In the genomic region with DNA sequence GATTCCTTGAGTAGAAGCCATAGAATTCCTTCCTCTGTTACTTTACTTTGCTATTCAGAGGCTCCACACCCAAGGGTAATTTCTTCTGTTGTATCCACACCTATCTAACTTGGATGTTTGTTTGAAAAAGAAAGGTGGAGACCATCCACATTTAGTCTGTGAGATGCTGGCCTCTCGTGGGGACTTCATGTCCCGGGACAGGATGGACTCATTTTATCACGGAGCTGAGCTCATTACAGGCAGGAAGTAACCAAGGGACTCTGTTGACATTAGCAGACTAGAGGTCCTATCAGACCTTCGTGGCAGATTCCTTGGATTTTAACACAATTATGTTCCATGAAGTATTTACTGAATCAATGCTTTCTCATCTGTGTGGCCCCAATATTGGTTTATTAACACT, we compare ENCODE assay signal across 34 mouse cellular contexts. TPM values are rescaled to one million over a fixed set of nuclear protein-coding genes. Genes with fewer than 3 reads are reported as not detected.
A peak's percentile ranks its signal among the peaks of the same experiment; 100 is the strongest.
DNase-seq lines count a peak whose midpoint lies in the region; ATAC-seq and TF ChIP-seq lines count a peak whose summit lies in the region.
"Had no signal": no experiment of that assay in that cellular context is flagged by ENCODE, and none has a peak within 500 bp of the region (broad histone marks: within the 10 kb centered on the region; RNA-seq: fewer than 3 reads in every experiment).

No protein-coding gene starts in this region.

- H3K27me3 ChIP-seq in liver, adult 2 months (ENCODE audit: control insufficient read depth, insufficient read depth, low read length), result no peaks in the 10 kb centered on the region
- H3K27me3 ChIP-seq in liver, embryonic 12.5 days (replicated peaks), result no peaks in the 10 kb centered on the region
- no peaks in the 10 kb centered on the region for H3K27me3 ChIP-seq in lung, postnatal 0 days (replicated peaks; ENCODE audit: insufficient read depth, low read length)
- H3K27me3 ChIP-seq: embryonic facial prominence, embryonic 15.5 days; forebrain, embryonic 15.5 days; Patski had no signal

- 34% methylated on average over 4 of the region's 4 CpGs for WGBS in liver, adult 2 months
- WGBS in liver, embryonic 12.5 days (ENCODE audit: insufficient replicate concordance), result 28% methylated on average over 4 of the region's 4 CpGs
- 14% methylated on average over 4 of the region's 4 CpGs for WGBS in lung, postnatal 0 days

- H3K27ac ChIP-seq in liver, adult 2 months (replicated peaks; ENCODE audit: insufficient read depth, low read depth, low read length), result no peak overlapping the region
- H3K27ac ChIP-seq in liver, embryonic 12.5 days, result no peak overlapping the region
- peak overlapping the region; percentile 75 for H3K27ac ChIP-seq in brown adipose tissue, adult 24 weeks (replicated peaks; ENCODE audit: low read depth, low read length)
- peak overlapping the region; percentile 33 for H3K27ac ChIP-seq in lung, postnatal 0 days (ENCODE audit: low read length)
- H3K27ac ChIP-seq: embryonic facial prominence, embryonic 15.5 days; forebrain, embryonic 15.5 days; heart, embryonic 13.5 days; hindbrain, postnatal 0 days; limb, embryonic 10.5 days had no signal

- ATAC-seq in liver, embryonic 12.5 days, result no peak
- ATAC-seq in lung, postnatal 0 days, result peak; percentile 86
- ATAC-seq in megakaryocyte-erythroid progenitor cell, adult 5-6 weeks (replicated peaks; ENCODE audit: low FRiP score, low TSS enrichment, poor library complexity, severe bottlenecking), result no peak
- ATAC-seq: forebrain, embryonic 15.5 days; hindbrain, postnatal 0 days; Patski had no signal

- H3K79me2 ChIP-seq in liver, adult 2 months (ENCODE audit: control insufficient read depth, insufficient read depth, low read length), result no peaks in the 10 kb centered on the region

- no peak overlapping the region for H3K9ac ChIP-seq in liver, adult 2 months (ENCODE audit: low read depth, low read length)
- H3K9ac ChIP-seq in liver, embryonic 12.5 days, result no peak overlapping the region
- H3K9ac ChIP-seq in lung, postnatal 0 days (replicated peaks; ENCODE audit: low read depth), result no peak overlapping the region
- H3K9ac ChIP-seq: embryonic facial prominence, embryonic 15.5 days; forebrain, embryonic 15.5 days; heart, embryonic 13.5 days had no signal

- H3K4me1 ChIP-seq in liver, adult 2 months (ENCODE audit: control insufficient read depth, insufficient read depth, low read length), result no peaks in the 10 kb centered on the region
- H3K4me1 ChIP-seq in liver, embryonic 12.5 days, result no peaks in the 10 kb centered on the region
- peaks cover 25% of the 10 kb centered on the region for H3K4me1 ChIP-seq in brown adipose tissue, adult 24 weeks (ENCODE audit: control insufficient read depth, insufficient read depth, insufficient read length, low read length)
- peaks cover 3% of the 10 kb centered on the region; the same call in 1 of the 2 replicates for H3K4me1 ChIP-seq in lung, postnatal 0 days (ENCODE audit: insufficient read depth, low read depth, low read length)
- H3K4me1 ChIP-seq: embryonic facial prominence, embryonic 15.5 days; forebrain, embryonic 15.5 days had no signal

- TF ChIP-seq POLR2A in liver, adult 2 months (IDR thresholded peaks at IDR 0.05; ENCODE audit: extremely low read depth, insufficient read depth, low read length), result no peak

- TF ChIP-seq CTCF in liver, adult 2 months (IDR thresholded peaks at IDR 0.05; ENCODE audit: low read depth, low read length), result no peak
- TF ChIP-seq CTCF in lung, postnatal 0 days (IDR thresholded peaks at IDR 0.05), result peak; percentile 48

- no peaks in the 10 kb centered on the region for H3K36me3 ChIP-seq in liver, adult 2 months (ENCODE audit: control insufficient read depth, insufficient read depth, low read length)
- no peaks in the 10 kb centered on the region for H3K36me3 ChIP-seq in liver, embryonic 12.5 days
- no peaks in the 10 kb centered on the region for H3K36me3 ChIP-seq in lung, postnatal 0 days (ENCODE audit: insufficient read depth, low read length)
- H3K36me3 ChIP-seq: embryonic facial prominence, embryonic 15.5 days; forebrain, embryonic 15.5 days; G1E; heart, embryonic 13.5 days; limb, embryonic 10.5 days had no signal

- no peak overlapping the region for H3K4me2 ChIP-seq in liver, embryonic 12.5 days
- H3K4me2 ChIP-seq in lung, postnatal 0 days (replicated peaks; ENCODE audit: low read depth, low read length), result no peak overlapping the region
- H3K4me2 ChIP-seq: embryonic facial prominence, embryonic 15.5 days; forebrain, embryonic 15.5 days; heart, embryonic 13.5 days; midbrain, embryonic 11.5 days had no signal

- TF ChIP-seq EP300 in lung, postnatal 0 days (IDR thresholded peaks at IDR 0.05), result peak; percentile 99

- no peaks in the 10 kb centered on the region for H3K9me3 ChIP-seq in liver, embryonic 12.5 days (replicated peaks)
- H3K9me3 ChIP-seq in lung, postnatal 0 days (ENCODE audit: low read length), result no peaks in the 10 kb centered on the region
- H3K9me3 ChIP-seq: embryonic facial prominence, embryonic 15.5 days; forebrain, embryonic 15.5 days; G1E; heart, embryonic 13.5 days; limb, embryonic 10.5 days had no signal

- no peak overlapping the region for H3K4me3 ChIP-seq in liver, adult 2 months (ENCODE audit: insufficient read depth, low read depth, low read length)
- no peak overlapping the region for H3K4me3 ChIP-seq in liver, embryonic 12.5 days
- no peak overlapping the region for H3K4me3 ChIP-seq in brown adipose tissue, adult 24 weeks (ENCODE audit: insufficient read depth, low read depth, low read length)
- H3K4me3 ChIP-seq in lung, postnatal 0 days (ENCODE audit: low read depth, low read length), result no peak overlapping the region
- H3K4me3 ChIP-seq: embryonic facial prominence, embryonic 15.5 days; forebrain, embryonic 15.5 days; heart, embryonic 13.5 days; limb, embryonic 10.5 days had no signal

- DNase-seq in heart, adult 8-10 months (ENCODE audit: low spot score), result peak; percentile 57
- no peak for DNase-seq in heart, postnatal 4 days
- DNase-seq in liver, adult 2 months (ENCODE audit: extremely low read depth, low read depth, low spot score), result peak; percentile 18
- DNase-seq in lung, postnatal 0 days (ENCODE audit: low spot score), result peak; percentile 46
- DNase-seq: adrenal gland, postnatal 36 days; B cell, adult 2 months; cerebellum, adult 11 months; cerebellum, adult 9-11 months; gastrocnemius, postnatal 25 days; kidney, postnatal 10 days; liver; thymus, adult 18-20 months had no signal

RNA-seq across cellular contexts. Expression of a gene that starts 19.2 kb away (rescaled TPM):
- total RNA-seq in heart, adult 8-10 months (2022), result not detected
- not detected for total RNA-seq in heart, postnatal 4 days (2021)
- total RNA-seq in liver, adult 2 months (2014; rRNA removed), result not detected in 2 replicates
- not detected in 2 replicates for polyA plus RNA-seq in liver, adult 2 months (2012; rRNA removed)
- polyA plus RNA-seq in liver, embryonic 12.5 days (2016; fragmentation: Nextera tagmentation; extraction: Ambion mirVana), result not detected in 2 replicates
- polyA plus RNA-seq in brown adipose tissue, adult 24 weeks (2012; ENCODE audit: insufficient read depth, insufficient read length, missing spikeins), result not detected in 2 replicates
- not detected in 2 replicates for polyA plus RNA-seq in lung, postnatal 0 days (2015; fragmentation: Nextera tagmentation; extraction: Ambion mirVana)
- not detected in 2 replicates for total RNA-seq in megakaryocyte-erythroid progenitor cell, adult 5-6 weeks (2014; fragmentation: Nextera tagmentation)
- total RNA-seq in megakaryocyte-erythroid progenitor cell, adult 5-6 weeks (2017), result not detected in 2 replicates
- total RNA-seq: adrenal gland, adult 18-20 months; adrenal gland, postnatal 36 days; CH12.LX; common myeloid progenitor, adult 5-6 weeks; G1E; gastrocnemius, postnatal 25 days; hindbrain, postnatal 0 days; layer of hippocampus, adult 18-20 months; layer of hippocampus, postnatal 14 days; midbrain, postnatal 0 days had no signal
- polyA plus RNA-seq: embryonic facial prominence, embryonic 15.5 days; forebrain, embryonic 15.5 days; G1E; heart, embryonic 13.5 days; hindbrain, embryonic 11.5 days; hindbrain, postnatal 0 days; intestine, embryonic 16.5 days; limb, embryonic 10.5 days; midbrain, embryonic 11.5 days; neural tube, embryonic 14.5 days; spleen, adult 2 months; stomach, embryonic 14.5 days had no signal

Comparison
In these comparisons a context has a peak if more than half of its experiments do, and no peak if none do; other contexts are left out.
1. H3K27ac ChIP-seq: peak in brown adipose tissue, adult 24 weeks (single experiment) and lung, postnatal 0 days (single experiment); none in liver, adult 2 months (single experiment) and liver, embryonic 12.5 days (single experiment).